Mouse (Mus musculus) colon, adult 2 months (tissue): ENCODE data around the gene Acnat1. TPM values are rescaled to one million over a fixed set of nuclear protein-coding genes. Genes with fewer than 3 reads are reported as not detected.

Experiments
- polyA plus RNA-seq: library from polyadenylated mRNA; depleted of rRNA; stranded (reverse); fragments of >200 nt; gene quantifications from 2 replicates; pipeline ENCODE4 v1.2.3, GENCODE M21; 2012; rRNA removed

Gene Acnat1
- 7.2 and 7.4 TPM in 2 replicates for polyA plus RNA-seq

GRCm38 (mm10) chr4:49473435-49474100, at the start of gene Acnat1:
TSS of gene Acnat1 (minus strand) at chr4:49473912.

DNA sequence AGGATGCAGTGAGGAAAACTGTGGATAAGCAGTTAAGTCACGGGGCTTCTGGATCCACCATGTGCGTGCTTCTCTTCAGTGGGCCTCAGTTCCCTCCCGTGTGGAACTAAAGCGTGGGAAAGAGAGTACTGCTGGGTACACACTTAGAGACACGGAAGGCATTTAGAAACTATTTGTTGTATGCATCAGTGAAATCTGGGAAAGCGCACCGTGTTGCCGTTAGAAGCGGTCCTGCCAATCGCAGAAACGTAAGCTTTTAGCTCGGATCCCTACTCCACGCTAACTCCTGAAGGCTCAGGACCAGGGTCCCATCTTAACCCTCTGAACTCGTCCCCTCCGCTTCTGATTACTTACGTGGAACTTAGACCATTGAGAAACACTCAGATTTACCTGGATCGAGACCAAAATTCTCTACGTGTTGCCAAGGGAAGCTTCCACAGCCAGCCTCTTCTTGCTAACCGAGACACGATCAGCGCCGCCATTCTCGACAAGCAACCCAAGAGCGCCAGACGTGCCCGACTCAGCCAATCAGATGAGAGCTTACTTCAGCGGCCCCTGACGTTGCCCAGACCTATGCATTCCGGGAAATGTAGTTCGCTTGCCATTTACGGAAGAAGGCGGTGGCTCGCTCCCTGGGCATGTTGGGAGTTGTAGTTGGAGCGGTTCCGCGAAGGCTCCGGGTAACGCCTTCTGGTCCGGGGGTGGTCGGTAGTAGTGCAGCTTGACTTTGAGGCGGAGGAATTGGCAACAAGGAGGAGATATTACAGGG, 47.0 kb upstream of the Acnat1 start, which contains the start of the genes Mrpl50 and Zfp189:
TSS of gene Mrpl50 (minus strand) at position 522 of the 769 bp plus-strand sequence.
TSS of gene Zfp189 (plus strand) at position 605 of the 769 bp plus-strand sequence.

DNA sequence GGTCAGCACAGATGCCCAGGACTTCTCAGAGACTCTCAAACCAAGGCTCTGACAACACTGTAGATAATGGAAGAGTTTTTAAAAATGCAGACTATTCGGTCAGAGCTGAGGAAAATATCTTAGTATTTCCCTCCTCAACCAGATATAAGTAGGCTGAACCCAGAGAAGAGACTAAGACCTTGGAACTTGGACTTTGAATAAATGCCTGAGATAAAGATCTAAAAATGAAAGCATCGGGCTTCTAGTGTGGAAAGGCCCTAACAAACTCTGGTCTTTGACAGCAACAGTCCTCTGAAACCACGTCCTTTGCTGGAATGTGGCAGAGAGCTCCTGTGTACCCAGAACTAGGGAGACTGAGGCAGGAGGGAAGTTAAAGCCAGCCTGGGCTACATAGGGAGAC, 32.7 kb upstream of the Acnat1 start, which contains the start of gene Baat:
TSS of gene Baat (minus strand) at position 172 of the 400 bp plus-strand sequence.

GRCm38 (mm10) chr4:49407957-49408356, 65.8 kb downstream of the Acnat1 start, which contains the start of gene Acnat2:
TSS of gene Acnat2 (minus strand) at chr4:49408151.

Other genes with a start within 250 kb of the Acnat1 start
- not detected in 2 replicates for gene Acnat2, start 65.8 kb downstream of the Acnat1 start, polyA plus RNA-seq
- gene Baat, start 32.6 kb upstream of the Acnat1 start, polyA plus RNA-seq = 0.21 TPM in 1 of 2 replicates, not detected in the other
- 1.6 and 2.3 TPM in 2 replicates for gene Mrpl50, start 47.2 kb upstream of the Acnat1 start, polyA plus RNA-seq
- gene Zfp189, start 47.3 kb upstream of the Acnat1 start, polyA plus RNA-seq = 0.31 and 0.36 TPM in 2 replicates
- 50.0 and 64.2 TPM in 2 replicates for gene Aldob, start 75.6 kb upstream of the Acnat1 start, polyA plus RNA-seq
- 102 and 149 TPM in 2 replicates for gene Tmem246, start 124.0 kb upstream of the Acnat1 start, polyA plus RNA-seq
- gene Rnf20, start 158.1 kb upstream of the Acnat1 start, polyA plus RNA-seq = 16.0 TPM in 2 replicates
- gene Ppp3r2, start 208.1 kb upstream of the Acnat1 start, polyA plus RNA-seq = 0.05 TPM in 1 of 2 replicates, not detected in the other